Mouse (Mus musculus) adrenal gland, postnatal 10 days (tissue): ENCODE measurements at regions not wholly inside any gene's neighbourhood (a gene's known extent, or its start where the extent isn't known, plus 50 kb on each side); places are given as distances from the start of the nearest gene placed in this dataset.

Experiments used
- DNase-seq: peaks from one replicate; pipeline ENCODE4 v3.0.0; 2021; ENCODE audit warnings: mixed read lengths

- peak; percentile 42 for DNase-seq
Observed at GRCm38 (mm10) chr2:30717566-30718328, 85.7 kb downstream of the 1700001O22Rik start.

- DNase-seq = peak; percentile 67
Observed at GRCm38 (mm10) chr2:30716580-30717565, 86.6 kb downstream of the 1700001O22Rik start.

- DNase-seq = no peak
Observed at GRCm38 (mm10) chr2:30715720-30716310, 87.6 kb downstream of the 1700001O22Rik start.

GRCm38 (mm10) chr2:30713535-30713934 lies 89.9 kb downstream of the 1700001O22Rik start:
- DNase-seq = no peak

- DNase-seq = peak; percentile 22
Observed at GRCm38 (mm10) chr2:30712841-30713401, 90.5 kb downstream of the 1700001O22Rik start.

GRCm38 (mm10) chr2:30711853-30712498 lies 91.5 kb downstream of the 1700001O22Rik start:
- peak; percentile 96 for DNase-seq

GRCm38 (mm10) chr2:30711476-30711852 lies 92.0 kb downstream of the 1700001O22Rik start:
- peak; percentile 57 for DNase-seq

GRCm38 (mm10) chr2:30710895-30711294 lies 92.6 kb downstream of the 1700001O22Rik start:
- DNase-seq = no peak

GRCm38 (mm10) chr2:30709386-30709884 lies 94.0 kb downstream of the 1700001O22Rik start:
- no peak for DNase-seq

- no peak for DNase-seq
Observed at GRCm38 (mm10) chr2:30708762-30709385, 94.6 kb downstream of the 1700001O22Rik start.

GRCm38 (mm10) chr2:30708001-30708683 lies 95.3 kb downstream of the 1700001O22Rik start:
- DNase-seq = peak; percentile 87

GRCm38 (mm10) chr2:30707099-30708000 lies 96.1 kb downstream of the 1700001O22Rik start:
- DNase-seq = peak; percentile 76

- DNase-seq = no peak
Observed at GRCm38 (mm10) chr2:30706036-30706435, 97.4 kb downstream of the 1700001O22Rik start.

GRCm38 (mm10) chr2:30703308-30703707 lies 100.2 kb downstream of the 1700001O22Rik start:
- no peak for DNase-seq

- DNase-seq = no peak
Observed at GRCm38 (mm10) chr2:30702711-30703110, 100.8 kb downstream of the 1700001O22Rik start.

GRCm38 (mm10) chr2:30700890-30701289 lies 102.6 kb downstream of the 1700001O22Rik start:
- no peak for DNase-seq

GRCm38 (mm10) chr2:30700471-30700870 lies 103.0 kb downstream of the 1700001O22Rik start:
- DNase-seq = no peak

- DNase-seq = peak; percentile 85
Observed at GRCm38 (mm10) chr2:30699797-30700454, 103.5 kb downstream of the 1700001O22Rik start.
